ENCODE assay signal across 37 mouse cellular contexts in the genomic region with DNA sequence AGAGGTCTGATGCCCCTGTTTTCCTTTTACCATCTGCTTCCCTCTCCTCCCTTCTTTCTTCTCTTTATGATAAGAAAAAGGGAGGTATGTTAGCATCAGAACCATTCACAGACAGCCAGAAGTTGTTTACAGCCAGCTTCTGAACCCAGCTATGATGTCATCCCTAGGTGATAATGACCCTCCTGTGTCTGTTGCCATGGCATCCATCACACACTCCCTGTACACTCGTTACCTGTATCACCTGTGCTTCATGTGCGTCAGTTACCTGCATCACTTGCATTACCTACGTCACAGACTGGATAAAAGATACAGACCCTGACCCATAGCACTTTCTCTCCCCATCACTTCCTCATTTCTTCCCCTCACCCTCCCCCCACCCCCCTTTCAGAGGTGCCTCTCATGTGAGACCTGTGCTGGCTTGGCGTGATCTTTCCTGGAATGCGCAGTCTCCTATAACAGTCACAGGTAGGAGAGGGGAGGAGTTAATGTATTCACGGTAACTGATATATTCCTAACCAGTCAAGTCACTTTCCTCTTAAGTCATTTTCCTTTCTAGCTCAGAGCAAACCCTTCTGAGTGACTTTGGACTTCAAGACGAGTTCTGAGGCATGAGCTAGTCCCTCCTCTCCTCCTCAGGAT. TPM values are rescaled to one million over a fixed set of nuclear protein-coding genes. Genes with fewer than 3 reads are reported as not detected.
A peak's percentile ranks its signal among the peaks of the same experiment; 100 is the strongest.
DNase-seq lines count a peak whose midpoint lies in the region; ATAC-seq lines count a peak whose summit lies in the region.
"Had no signal": no experiment of that assay in that cellular context is flagged by ENCODE, and none has a peak within 500 bp of the region (broad histone marks: within the 10 kb centered on the region; RNA-seq: fewer than 3 reads in every experiment).

No protein-coding gene starts in this region.

- no peak overlapping the region for H3K27ac ChIP-seq in midbrain, embryonic 11.5 days (ENCODE audit: low read depth, low read length)
- H3K27ac ChIP-seq in midbrain, embryonic 14.5 days (replicated peaks; ENCODE audit: low read depth, low read length) = no peak overlapping the region
- no peak overlapping the region for H3K27ac ChIP-seq in embryonic facial prominence, embryonic 15.5 days (replicated peaks)
- H3K27ac ChIP-seq in forebrain, embryonic 16.5 days (ENCODE audit: low read length) = no peak overlapping the region
- H3K27ac ChIP-seq: forebrain, embryonic 10.5 days; forebrain, embryonic 15.5 days; gastrocnemius, adult 2 months; limb, embryonic 13.5 days; lung, embryonic 15.5 days; neural tube, embryonic 13.5 days had no signal

- no peaks in the 10 kb centered on the region for H3K9me3 ChIP-seq in midbrain, embryonic 11.5 days (ENCODE audit: control insufficient read depth, low read length)
- H3K9me3 ChIP-seq in midbrain, embryonic 14.5 days (ENCODE audit: control insufficient read depth, low read length) = no peaks in the 10 kb centered on the region
- H3K9me3 ChIP-seq in embryonic facial prominence, embryonic 15.5 days (replicated peaks) = no peaks in the 10 kb centered on the region
- H3K9me3 ChIP-seq in forebrain, embryonic 16.5 days (ENCODE audit: control insufficient read depth, low read length) = no peaks in the 10 kb centered on the region
- H3K9me3 ChIP-seq: forebrain, embryonic 10.5 days; forebrain, embryonic 15.5 days; limb, embryonic 13.5 days; lung, embryonic 15.5 days; neural tube, embryonic 13.5 days had no signal

- 79% methylated on average over 7 of the region's 7 CpGs for WGBS in midbrain, embryonic 11.5 days
- 83% methylated on average over 7 of the region's 7 CpGs for WGBS in midbrain, embryonic 14.5 days
- 56% methylated on average over 7 of the region's 7 CpGs for WGBS in embryonic facial prominence, embryonic 15.5 days
- WGBS in forebrain, embryonic 16.5 days = 77% methylated on average over 7 of the region's 7 CpGs

- no peaks in the 10 kb centered on the region for H3K27me3 ChIP-seq in midbrain, embryonic 11.5 days (ENCODE audit: control insufficient read depth, insufficient read depth, low read length)
- no peaks in the 10 kb centered on the region for H3K27me3 ChIP-seq in midbrain, embryonic 14.5 days (ENCODE audit: control insufficient read depth, insufficient read depth, low read length)
- H3K27me3 ChIP-seq in embryonic facial prominence, embryonic 15.5 days = no peaks in the 10 kb centered on the region
- no peaks in the 10 kb centered on the region for H3K27me3 ChIP-seq in forebrain, embryonic 16.5 days (replicated peaks; ENCODE audit: control insufficient read depth, insufficient read depth, low read length)
- H3K27me3 ChIP-seq: limb, embryonic 13.5 days; lung, embryonic 15.5 days; neural tube, embryonic 13.5 days had no signal

- H3K4me1 ChIP-seq in midbrain, embryonic 11.5 days (ENCODE audit: control insufficient read depth, insufficient read depth, low read length) = no peaks in the 10 kb centered on the region
- H3K4me1 ChIP-seq in midbrain, embryonic 14.5 days (ENCODE audit: control insufficient read depth, insufficient read depth, low read length) = no peaks in the 10 kb centered on the region
- no peaks in the 10 kb centered on the region for H3K4me1 ChIP-seq in embryonic facial prominence, embryonic 15.5 days
- peaks cover 11% of the 10 kb centered on the region for H3K4me1 ChIP-seq in forebrain, embryonic 16.5 days (replicated peaks; ENCODE audit: control insufficient read depth, insufficient read depth, low read length)
- H3K4me1 ChIP-seq: forebrain, embryonic 10.5 days had no signal

- no peak overlapping the region for H3K4me3 ChIP-seq in midbrain, embryonic 11.5 days (ENCODE audit: low read depth, low read length)
- no peak overlapping the region for H3K4me3 ChIP-seq in midbrain, embryonic 14.5 days (replicated peaks; ENCODE audit: low read depth, low read length)
- H3K4me3 ChIP-seq in embryonic facial prominence, embryonic 15.5 days (replicated peaks) = no peak overlapping the region
- H3K4me3 ChIP-seq in forebrain, embryonic 16.5 days (replicated peaks; ENCODE audit: low read length) = no peak overlapping the region
- H3K4me3 ChIP-seq: forebrain, embryonic 10.5 days; forebrain, embryonic 15.5 days; gastrocnemius, adult 2 months; limb, embryonic 13.5 days; lung, embryonic 15.5 days; neural tube, embryonic 13.5 days had no signal

- H3K9ac ChIP-seq in midbrain, embryonic 11.5 days (ENCODE audit: low read length) = no peak overlapping the region
- H3K9ac ChIP-seq in midbrain, embryonic 14.5 days (replicated peaks; ENCODE audit: low read length) = no peak overlapping the region
- no peak overlapping the region for H3K9ac ChIP-seq in embryonic facial prominence, embryonic 15.5 days
- no peak overlapping the region for H3K9ac ChIP-seq in forebrain, embryonic 16.5 days (replicated peaks; ENCODE audit: low read depth, low read length)
- H3K9ac ChIP-seq: forebrain, embryonic 15.5 days; limb, embryonic 13.5 days; lung, embryonic 15.5 days; neural tube, embryonic 13.5 days had no signal

- ATAC-seq in midbrain, embryonic 11.5 days (ENCODE audit: low FRiP score) = no peak
- no peak for ATAC-seq in midbrain, embryonic 14.5 days (ENCODE audit: low FRiP score, low TSS enrichment)
- 0 out of 2 replicates have a peak, but pooled peaks have one; percentile 24 for ATAC-seq in embryonic facial prominence, embryonic 15.5 days (ENCODE audit: insufficient number of reproducible peaks, low FRiP score, low TSS enrichment, low read depth)
- ATAC-seq in forebrain, embryonic 16.5 days = no peak
- ATAC-seq: CD4-positive, CD25-positive, alpha-beta regulatory T cell, adult 4 months; forebrain, embryonic 15.5 days had no signal

- peak; percentile 55 for DNase-seq in heart, adult 11 months
- DNase-seq in heart, adult 18-20 months = no peak
- DNase-seq in midbrain, embryonic 11.5 days (ENCODE audit: low spot score, missing footprints) = peak; percentile 28
- no peak for DNase-seq in midbrain, embryonic 14.5 days
- DNase-seq in spleen, postnatal 10 days (ENCODE audit: low spot score in 2 of 2) = no peak
- DNase-seq: adrenal gland, postnatal 14 days; cerebellum, adult 18-20 months; cerebellum, postnatal 10 days; gastrocnemius, adult 2 months; gastrocnemius, postnatal 36 days; heart, postnatal 14 days; kidney, adult 2 months; kidney, postnatal 36 days; lung, postnatal 36 days; right cerebral cortex, postnatal 4 days; thymus, adult 18-20 months; thymus, postnatal 25 days had no signal

- H3K4me2 ChIP-seq in midbrain, embryonic 11.5 days = no peak overlapping the region
- H3K4me2 ChIP-seq in midbrain, embryonic 14.5 days (ENCODE audit: low read length) = no peak overlapping the region
- no peak overlapping the region for H3K4me2 ChIP-seq in embryonic facial prominence, embryonic 15.5 days (replicated peaks)
- no peak overlapping the region for H3K4me2 ChIP-seq in forebrain, embryonic 16.5 days (ENCODE audit: low read length)
- H3K4me2 ChIP-seq: forebrain, embryonic 15.5 days; limb, embryonic 13.5 days; liver, embryonic 11.5 days; lung, embryonic 15.5 days; neural tube, embryonic 13.5 days had no signal

- no peaks in the 10 kb centered on the region for H3K36me3 ChIP-seq in midbrain, embryonic 11.5 days (ENCODE audit: control insufficient read depth, insufficient read depth, low read length)
- no peaks in the 10 kb centered on the region for H3K36me3 ChIP-seq in midbrain, embryonic 14.5 days (ENCODE audit: control insufficient read depth, insufficient read depth, low read length)
- no peaks in the 10 kb centered on the region for H3K36me3 ChIP-seq in embryonic facial prominence, embryonic 15.5 days
- no peaks in the 10 kb centered on the region for H3K36me3 ChIP-seq in forebrain, embryonic 16.5 days (ENCODE audit: control insufficient read depth, insufficient read depth)
- H3K36me3 ChIP-seq: forebrain, embryonic 10.5 days; forebrain, embryonic 15.5 days; limb, embryonic 13.5 days; lung, embryonic 15.5 days; neural tube, embryonic 13.5 days had no signal

RNA-seq across cellular contexts. Expression of a gene that starts 27.9 kb away (rescaled TPM):
- 1 to 10 TPM in 1 of 2 experiments, not detected in 1; 1.7 TPM for total RNA-seq in heart, adult 18-20 months (2021)
- polyA plus RNA-seq in midbrain, embryonic 11.5 days (2014; fragmentation: Nextera tagmentation; extraction: Ambion mirVana) = not detected in 2 replicates
- polyA plus RNA-seq in midbrain, embryonic 14.5 days (2014; fragmentation: Nextera tagmentation; extraction: Ambion mirVana) = not detected in 2 replicates
- polyA plus RNA-seq in embryonic facial prominence, embryonic 15.5 days (2015; fragmentation: Nextera tagmentation; extraction: Ambion mirVana) = not detected in 2 replicates
- polyA plus RNA-seq in forebrain, embryonic 16.5 days (2015; fragmentation: Nextera tagmentation; extraction: Ambion mirVana) = not detected in 2 replicates
- total RNA-seq: adrenal gland, postnatal 14 days; gastrocnemius, postnatal 36 days; layer of hippocampus, adult 8-10 months; layer of hippocampus, postnatal 25 days; left cerebral cortex, adult 8-10 months; left cerebral cortex, postnatal 36 days had no signal
- polyA plus RNA-seq: CD4-positive, CD25-positive, alpha-beta regulatory T cell, adult 4 months; embryonic facial prominence, embryonic 11.5 days; forebrain, embryonic 10.5 days; forebrain, embryonic 15.5 days; heart, embryonic 14.5 days; hindbrain, embryonic 11.5 days; kidney, adult 2 months; kidney, embryonic 16.5 days; limb, embryonic 13.5 days; liver, embryonic 11.5 days; liver, embryonic 16.5 days; lung, embryonic 15.5 days; neural tube, embryonic 13.5 days; spleen, adult 2 months; stomach, embryonic 14.5 days had no signal

Comparison
In these comparisons a context has a peak if more than half of its experiments do, and no peak if none do; other contexts are left out.
1. DNase-seq: peak in heart, adult 11 months (single experiment) and midbrain, embryonic 11.5 days (single experiment); none in heart, adult 18-20 months (0 of 2), midbrain, embryonic 14.5 days (single experiment) and spleen, postnatal 10 days (0 of 2).